Mouse (Mus musculus) neural tube, embryonic 13.5 days (tissue): ENCODE measurements around the gene Cd3eap. TPM values are rescaled to one million over a fixed set of nuclear protein-coding genes. Genes with fewer than 3 reads are reported as not detected.

Experiments used
- ATAC-seq: fragments of 200-750 bp; cut with Nextera tagmentation; 2 replicates; pipeline ENCODE4 v1.8.0; 2017; ENCODE audit warnings: low read depth, mild to moderate bottlenecking, moderate TSS enrichment, moderate library complexity
- H3K27ac ChIP-seq: fragments of 300-500 bp; sonication (generic); replicated peaks from 2 replicates; pipeline ENCODE4 v1.5.1; 2015; ENCODE audit warnings: moderate library complexity, mild to moderate bottlenecking, inconsistent platforms
- H3K27me3 ChIP-seq: fragments of 300-500 bp; sonication (generic); 2 replicates; pipeline ENCODE4 v1.6.1; 2015; ENCODE audit warnings: mild to moderate bottlenecking, inconsistent platforms
- H3K36me3 ChIP-seq: fragments of 300-500 bp; sonication (generic); 2 replicates; pipeline ENCODE4 v1.6.1; 2015; ENCODE audit warnings: mild to moderate bottlenecking, inconsistent platforms
- H3K4me1 ChIP-seq: fragments of 300-500 bp; sonication (generic); replicated peaks from 2 replicates; pipeline ENCODE4 v1.6.1; 2015; ENCODE audit warnings: inconsistent platforms
- H3K4me2 ChIP-seq: fragments of 300-500 bp; sonication (generic); 2 replicates; pipeline ENCODE4 v1.6.1; 2015; ENCODE audit warnings: inconsistent platforms, mild to moderate bottlenecking, moderate library complexity
- H3K4me3 ChIP-seq: fragments of 300-500 bp; sonication (generic); 2 replicates; pipeline ENCODE4 v1.5.1; 2015; ENCODE audit warnings: mild to moderate bottlenecking, inconsistent platforms
- H3K9ac ChIP-seq: fragments of 300-500 bp; sonication (generic); 2 replicates; pipeline ENCODE4 v1.6.1; 2015; ENCODE audit warnings: moderate library complexity, mild to moderate bottlenecking, inconsistent platforms
- H3K9me3 ChIP-seq: fragments of 300-500 bp; sonication (generic); 2 replicates; pipeline ENCODE4 v1.6.1; 2016; ENCODE audit warnings: inconsistent platforms
- WGBS: fragments of 180-500 bp; shearing (Covaris S2); methylation state at CpG from one replicate; pipeline ENCODE4 v1.1.7; 2015; 5-methylcytosine and 5-hydroxymethylcytosine counted together
- microRNA counts: library from miRNA; unstranded; fragments of <30 nt; microRNA quantifications from one replicate; lab custom pipeline; 2016
- microRNA-seq: library from miRNA; unstranded; fragments of <30 nt; microRNA quantifications from one replicate; pipeline ENCODE4, GENCODE M21; 2016
- polyA plus RNA-seq: library from polyadenylated mRNA; unstranded; fragments of >200 nt; fragmentation: Nextera tagmentation; extraction: Ambion mirVana; gene quantifications from 2 replicates; pipeline ENCODE4 v1.2.1, GENCODE M21; 2015

Gene Cd3eap
- polyA plus RNA-seq, 1 experiment from 2014 or later, result 19.8 TPM

DNA sequence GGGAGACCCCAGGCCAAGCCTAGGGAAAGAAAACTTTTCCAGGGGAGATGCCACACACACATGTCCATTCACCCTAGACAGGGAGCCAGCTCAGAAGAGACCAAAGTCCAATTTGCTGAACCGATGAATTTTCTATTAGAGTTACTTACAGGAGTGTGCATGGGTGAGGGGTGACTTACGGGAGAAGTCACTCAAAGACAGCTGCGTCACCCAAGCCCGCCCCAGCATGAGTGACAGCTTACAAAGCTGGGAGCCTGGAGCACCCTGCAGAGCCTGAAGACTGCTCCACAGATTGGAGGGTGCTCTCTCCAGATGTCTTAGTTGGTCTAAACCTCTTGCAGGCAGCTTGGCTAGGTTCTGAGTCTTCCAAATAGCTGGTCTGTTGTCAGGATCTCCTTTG, 47.3 kb downstream of the Cd3eap start:
- Histone ChIP-seq H3K27ac (no peak overlapping the region), H3K4me2 (no peak overlapping the region), H3K9me3 (no peaks in the 10 kb centered on the region), H3K4me3 (no peak overlapping the region), H3K4me1 (peaks cover 26% of the 10 kb centered on the region), H3K36me3 (no peaks in the 10 kb centered on the region), H3K27me3 (peaks cover 47% of the 10 kb centered on the region), H3K9ac (no peak overlapping the region)
- 46% methylated on average over 4 of the region's 4 CpGs for WGBS
- ATAC-seq, result no peak

DNA sequence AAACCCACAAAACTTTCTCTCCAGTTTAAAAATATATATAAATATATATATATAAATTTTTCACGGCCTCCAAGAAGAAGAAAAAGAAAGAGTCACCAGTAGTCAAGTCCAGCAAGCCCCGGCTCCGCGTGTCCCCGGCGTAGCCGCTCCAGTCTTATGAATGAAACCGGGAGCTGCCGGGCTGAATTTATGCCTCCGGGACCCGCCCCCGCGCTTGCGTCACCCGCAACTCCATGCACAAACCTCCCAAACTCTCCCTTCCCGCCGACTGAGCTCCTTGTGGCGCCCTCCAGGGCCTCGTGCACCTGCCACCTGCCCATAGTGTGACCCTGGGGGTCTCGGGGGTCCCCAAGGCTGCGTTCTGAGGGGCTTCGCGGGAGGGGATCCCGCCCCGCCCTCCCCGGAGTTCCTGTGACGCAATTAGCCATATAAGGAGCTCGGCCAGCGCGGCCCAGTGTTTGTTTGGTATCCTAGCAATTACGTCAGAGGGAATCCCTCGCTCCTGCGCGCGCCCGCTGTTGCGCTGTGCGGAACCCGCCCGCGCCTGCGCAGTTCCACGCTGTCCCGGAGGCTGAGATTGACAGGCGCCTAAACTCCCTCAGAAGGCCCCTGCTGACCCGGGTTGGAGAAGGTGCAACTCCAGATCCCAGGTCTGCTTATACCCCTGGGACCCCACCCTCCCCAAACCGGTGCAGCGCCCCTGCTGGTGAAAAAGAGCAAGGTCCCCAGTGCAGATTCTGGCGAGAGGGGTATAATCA, 49.2 kb downstream of the Cd3eap start, which contains the start of gene Fosb:
Gene Fosb (minus strand): TSS at position 168 of the 758 bp plus-strand sequence.
- peak; percentile 77 for ATAC-seq
- Histone ChIP-seq H3K4me2 (peak within 1 kb of the TSS; percentile 96), H3K9ac (peak within 1 kb of the TSS; percentile 75), H3K4me3 (peak within 1 kb of the TSS; percentile 61), H3K27ac (no peak within 1 kb of the TSS), H3K27me3 (peaks cover 57% of the 10 kb centered on the region), H3K4me1 (peaks cover 29% of the 10 kb centered on the region), H3K9me3 (no peaks in the 10 kb centered on the region), H3K36me3 (no peaks in the 10 kb centered on the region)
- under 1% methylated on average over 48 of the region's 49 CpGs for WGBS

DNA sequence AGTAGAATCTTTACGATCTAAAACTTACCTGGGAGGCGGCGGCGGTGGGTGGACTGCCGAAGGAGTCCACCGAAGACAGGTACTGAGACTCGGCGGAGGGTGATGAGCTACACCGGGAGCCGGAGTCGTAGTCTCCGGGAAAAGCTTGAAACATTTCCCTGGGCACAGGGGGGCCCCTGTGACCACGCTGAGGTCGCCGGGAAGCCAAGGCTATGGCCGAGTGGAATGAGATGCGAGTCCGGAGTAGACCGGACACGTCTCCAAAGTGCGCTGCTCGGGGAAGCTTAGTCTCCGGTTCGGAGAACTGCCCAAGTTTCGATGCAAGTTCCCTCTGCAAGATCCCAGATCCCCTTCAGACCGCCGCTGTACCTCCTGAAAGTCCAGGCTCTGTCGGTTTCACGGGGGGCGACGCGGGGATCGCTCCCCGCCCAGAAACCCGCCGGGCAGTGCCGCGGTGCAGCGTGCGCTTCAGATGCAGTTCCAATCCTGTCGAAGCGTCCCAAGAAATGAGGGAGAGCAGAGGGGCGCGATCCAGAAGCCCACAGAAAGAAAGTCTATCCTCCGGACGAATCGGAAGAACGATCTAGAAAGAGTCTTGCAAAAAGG, 49.9 kb downstream of the Cd3eap start:
- Histone ChIP-seq H3K4me3 (peak overlapping the region; percentile 61), H3K9ac (peak overlapping the region; percentile 59), H3K9me3 (no peaks in the 10 kb centered on the region), H3K4me2 (peak overlapping the region; percentile 96), H3K36me3 (no peaks in the 10 kb centered on the region), H3K4me1 (peaks cover 36% of the 10 kb centered on the region), H3K27ac (no peak overlapping the region), H3K27me3 (peaks cover 57% of the 10 kb centered on the region)
- WGBS, result 1% methylated on average over 48 of the region's 48 CpGs
- ATAC-seq, result no peak

DNA sequence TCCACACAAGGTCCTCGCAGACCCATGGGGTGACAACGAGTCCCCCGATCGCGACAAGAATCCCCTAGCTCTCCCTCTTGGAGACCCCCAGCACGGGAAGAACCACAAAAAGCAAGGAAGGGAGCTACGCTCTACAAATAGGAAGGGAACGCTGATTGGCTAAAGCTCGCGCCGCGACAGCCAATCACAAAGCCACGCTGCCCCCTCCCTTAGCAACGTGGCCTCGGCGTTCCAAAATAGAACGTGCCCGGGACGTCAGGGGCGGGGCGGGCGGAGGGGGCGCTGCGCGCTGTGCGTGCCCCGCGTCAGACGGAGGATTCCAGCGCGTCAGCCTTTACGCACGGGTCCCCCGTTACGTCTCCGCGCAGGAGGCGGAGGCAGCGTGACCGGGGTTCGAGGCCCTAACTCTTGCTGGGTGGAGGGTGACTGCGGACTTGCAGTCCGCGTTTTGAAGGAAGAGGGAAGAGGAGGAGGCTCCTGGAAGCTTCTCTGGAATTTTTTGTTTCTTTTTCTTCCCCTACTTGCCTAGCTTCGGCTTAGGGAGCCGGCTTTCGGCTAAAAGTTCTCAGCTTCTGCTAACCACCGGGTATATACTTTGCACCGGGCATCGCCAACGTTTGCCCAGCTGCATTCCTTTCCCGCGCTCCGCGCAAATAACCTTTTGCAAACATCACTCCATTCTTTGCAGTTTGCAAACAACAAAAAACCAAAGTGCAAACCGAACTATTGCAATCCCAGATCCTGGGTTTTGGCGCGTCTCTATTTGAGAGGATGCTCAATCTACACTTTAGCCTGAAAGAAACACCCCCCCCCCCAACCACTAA, 50.6 kb downstream of the Cd3eap start:
- Histone ChIP-seq H3K4me3 (peak overlapping the region; percentile 61), H3K9me3 (no peaks in the 10 kb centered on the region), H3K27me3 (peaks cover 59% of the 10 kb centered on the region), H3K4me1 (peaks cover 43% of the 10 kb centered on the region), H3K27ac (peak overlapping the region; percentile 76), H3K9ac (peak overlapping the region; percentile 63), H3K36me3 (no peaks in the 10 kb centered on the region), H3K4me2 (peak overlapping the region; percentile 96)
- under 1% methylated on average over 58 of the region's 58 CpGs for WGBS
- peak; percentile 88 for ATAC-seq

DNA sequence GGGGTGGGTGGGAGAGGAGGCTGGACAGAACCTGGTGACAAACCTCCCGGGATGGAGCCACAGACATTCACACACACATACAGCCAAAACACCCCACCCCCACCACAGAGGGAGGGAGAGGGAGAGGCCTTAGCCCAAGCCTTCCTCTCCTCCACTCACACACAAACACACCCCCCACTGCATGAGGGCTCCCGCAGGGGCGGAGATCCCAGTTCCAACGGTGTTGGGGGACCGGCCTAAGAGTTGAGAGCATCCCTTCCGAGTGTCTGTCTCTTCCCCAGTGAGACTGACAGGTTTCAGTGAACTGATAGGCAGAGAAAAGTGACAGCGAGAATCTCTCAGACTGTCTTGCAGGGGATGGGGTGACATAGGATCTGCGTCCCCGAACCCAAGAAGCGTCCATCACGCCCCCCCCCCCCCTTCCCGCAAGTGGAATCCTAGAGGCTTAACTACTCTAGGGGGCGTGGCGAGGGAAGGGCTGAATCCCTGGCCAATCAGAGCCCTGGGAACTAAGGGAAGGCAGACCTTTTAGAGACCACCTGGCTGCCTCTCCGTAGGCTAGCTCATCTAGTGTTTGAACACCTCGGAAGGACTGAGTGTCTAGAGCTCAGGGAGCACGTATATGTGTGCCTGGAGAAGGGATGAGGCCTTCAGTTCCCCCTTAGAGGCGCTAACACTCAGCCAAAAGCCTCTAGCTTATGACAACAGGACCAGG, 51.4 kb downstream of the Cd3eap start:
- peak overlapping the region; percentile 96 for H3K4me2 ChIP-seq
- WGBS, result 4% methylated on average over 18 of the region's 18 CpGs
- H3K36me3 ChIP-seq, result no peaks in the 10 kb centered on the region
- peaks cover 45% of the 10 kb centered on the region for H3K4me1 ChIP-seq
- H3K9ac ChIP-seq, result peak overlapping the region; percentile 63
- H3K27ac ChIP-seq, result peak overlapping the region; percentile 76
- H3K9me3 ChIP-seq, result no peaks in the 10 kb centered on the region
- peaks cover 61% of the 10 kb centered on the region for H3K27me3 ChIP-seq
- peak overlapping the region; percentile 61 for H3K4me3 ChIP-seq
- peak; percentile 68 for ATAC-seq

DNA sequence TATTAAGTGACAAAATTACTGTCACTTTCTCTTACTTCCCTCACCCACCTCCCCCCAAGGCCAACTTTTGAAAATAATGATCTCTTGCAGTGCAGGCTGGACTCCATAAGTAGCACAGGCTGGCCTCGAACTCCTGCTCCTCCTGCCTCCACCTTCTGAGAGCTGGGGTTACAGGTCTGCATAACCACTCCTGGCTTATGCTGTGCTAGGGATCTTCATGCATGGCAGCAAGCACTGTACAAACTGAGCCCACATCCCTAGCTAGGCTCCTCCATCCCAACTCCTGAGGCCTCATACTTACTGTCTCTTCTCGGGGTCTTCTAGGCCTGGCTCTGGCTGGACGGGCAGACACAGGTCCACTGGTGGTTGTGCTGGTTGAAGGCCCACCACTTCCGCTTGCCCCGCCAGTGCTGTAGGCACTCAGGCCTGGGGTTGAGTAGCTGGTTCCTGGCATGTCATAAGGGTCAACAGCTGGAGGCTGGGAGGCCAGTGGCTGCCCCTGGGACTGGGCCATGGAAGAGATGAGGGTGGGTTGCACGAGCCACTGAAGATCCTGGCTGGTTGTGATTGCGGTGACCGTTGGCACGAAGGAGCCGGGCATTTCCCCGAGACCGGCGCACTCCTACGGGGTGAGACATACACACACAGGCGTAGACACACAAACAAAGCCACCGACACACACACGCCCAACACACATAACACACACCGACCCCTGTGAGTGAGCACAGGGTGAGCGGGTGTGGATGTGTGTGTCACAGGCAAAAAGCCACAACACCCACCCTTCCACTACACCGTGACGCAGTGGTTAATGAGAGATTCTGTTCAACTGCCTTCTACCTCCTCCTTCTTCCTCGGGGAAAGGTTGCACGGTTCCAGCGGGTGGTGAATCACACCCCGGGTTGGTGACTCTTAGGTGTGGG, 52.2 kb downstream of the Cd3eap start:
- WGBS, result 61% methylated on average over 25 of the region's 25 CpGs
- ATAC-seq, result no peak

More for the DNA sequence above, 52.2 kb downstream of the Cd3eap start:
- Histone ChIP-seq H3K4me1 (peaks cover 47% of the 10 kb centered on the region), H3K27ac (no peak overlapping the region), H3K36me3 (no peaks in the 10 kb centered on the region), H3K9ac (no peak overlapping the region), H3K4me3 (0 out of 2 replicates have a peak overlapping the region, but pooled peaks have one; percentile 1), H3K4me2 (peak overlapping the region; percentile 96), H3K9me3 (no peaks in the 10 kb centered on the region), H3K27me3 (peaks cover 65% of the 10 kb centered on the region)

MicroRNAs encoded within 50 kb of the gene (microRNA counts, 519-probe panel; counts per million panel counts)
- not detected for microRNA mmu-miR-343 (lab: Ali Mortazavi, UCI)

Small RNAs within 50 kb of the gene (microRNA-seq; reads per million reads assigned to microRNA genes)
- not detected for gene Mir343

Other genes starting within 250 kb of the Cd3eap start
- 2.1 and 2.3 TPM in 2 replicates for gene Gm4969, start 241.1 kb downstream of the Cd3eap start, polyA plus RNA-seq
- 17.7 and 18.1 TPM in 2 replicates for gene Fbxo46, start 239.6 kb downstream of the Cd3eap start, polyA plus RNA-seq
- 21.7 and 22.2 TPM in 2 replicates for gene Qpctl, start 210.2 kb downstream of the Cd3eap start, polyA plus RNA-seq
- 108 and 118 TPM in 2 replicates for gene Snrpd2, start 209.8 kb downstream of the Cd3eap start, polyA plus RNA-seq
- 1.3 and 1.4 TPM in 2 replicates for gene Gipr, start 193.4 kb downstream of the Cd3eap start, polyA plus RNA-seq
- gene Eml2, start 183.1 kb downstream of the Cd3eap start, polyA plus RNA-seq, result 6.8 and 8.1 TPM in 2 replicates
- gene Gpr4, start 146.9 kb downstream of the Cd3eap start, polyA plus RNA-seq, result 2.0 and 2.6 TPM in 2 replicates
- gene Opa3, start 131.1 kb downstream of the Cd3eap start, polyA plus RNA-seq, result 38.7 and 39.9 TPM in 2 replicates
- gene Vasp, start 87.7 kb downstream of the Cd3eap start, polyA plus RNA-seq, result 41.2 and 46.3 TPM in 2 replicates
- gene Ppm1n, start 79.4 kb downstream of the Cd3eap start, polyA plus RNA-seq, result 0.41 and 0.59 TPM in 2 replicates
- gene Rtn2, start 76.9 kb downstream of the Cd3eap start, polyA plus RNA-seq, result 103 and 117 TPM in 2 replicates
- gene Fosb, start 49.4 kb downstream of the Cd3eap start, polyA plus RNA-seq, result 0.06 and 0.19 TPM in 2 replicates
- gene Ercc1, start 14.7 kb downstream of the Cd3eap start, polyA plus RNA-seq, result 90.7 and 96.1 TPM in 2 replicates
- 1.2 and 3.4 TPM in 2 replicates for gene Ppp1r13l, start 266 bp upstream of the Cd3eap start, polyA plus RNA-seq
- gene Ercc2, start 22.5 kb upstream of the Cd3eap start, polyA plus RNA-seq, result 18.6 and 20.5 TPM in 2 replicates
- 4.0 and 5.3 TPM in 2 replicates for gene Klc3, start 44.6 kb upstream of the Cd3eap start, polyA plus RNA-seq
- 1.1 and 1.3 TPM in 2 replicates for gene Ckm, start 45.3 kb upstream of the Cd3eap start, polyA plus RNA-seq
- gene Mark4, start 99.3 kb upstream of the Cd3eap start, polyA plus RNA-seq, result 14.9 and 16.1 TPM in 2 replicates
- gene Exoc3l2, start 103.8 kb upstream of the Cd3eap start, polyA plus RNA-seq, result 0.32 and 0.52 TPM in 2 replicates
- 3.5 and 3.6 TPM in 2 replicates for gene Bloc1s3, start 148.9 kb upstream of the Cd3eap start, polyA plus RNA-seq
- 46.4 and 49.0 TPM in 2 replicates for gene Trappc6a, start 148.9 kb upstream of the Cd3eap start, polyA plus RNA-seq
- 0.14 TPM in 1 of 2 replicates, not detected in the other for gene Nkpd1, start 158.4 kb upstream of the Cd3eap start, polyA plus RNA-seq
- 32.7 and 36.5 TPM in 2 replicates for gene Ppp1r37, start 203.6 kb upstream of the Cd3eap start, polyA plus RNA-seq
- gene Zfp296, start 217.8 kb upstream of the Cd3eap start, polyA plus RNA-seq, result 0.40 TPM in 1 of 2 replicates, not detected in the other
- 153 and 159 TPM in 2 replicates for gene Gemin7, start 218.1 kb upstream of the Cd3eap start, polyA plus RNA-seq
- gene Clasrp, start 245.0 kb upstream of the Cd3eap start, polyA plus RNA-seq, result 52.9 and 61.6 TPM in 2 replicates